Mouse (Mus musculus): ENCODE measurements around the gene Mllt3.

GRCm38 (mm10) chr4:87736779-87737178 is 296.4 kb downstream of the Mllt3 start:
- TF ChIP-seq POLR2A (IDR thresholded peaks at IDR 0.05; ENCODE audit: low read depth, low read length) (no peak), CTCF (IDR thresholded peaks at IDR 0.05; ENCODE audit: extremely low read depth, insufficient read depth, insufficient read length, insufficient replicate concordance) (no peak)
